In genomic region chr4:136154462-136154861, GRCm38 (mm10) we compare ENCODE assay signal across 24 mouse cellular contexts. TPM values are rescaled to one million over a fixed set of nuclear protein-coding genes. Genes with fewer than 3 reads are reported as not detected.
A peak's percentile ranks its signal among the peaks of the same experiment; 100 is the strongest.
DNase-seq lines count a peak whose midpoint lies in the region; ATAC-seq and TF ChIP-seq lines count a peak whose summit lies in the region.
"Had no signal": no experiment of that assay in that cellular context is flagged by ENCODE, and none has a peak within 500 bp of the region (broad histone marks: within the 10 kb centered on the region; RNA-seq: fewer than 3 reads in every experiment).

No protein-coding gene starts in this region.

- H3K9ac ChIP-seq in embryonic facial prominence, embryonic 13.5 days = 0 out of 2 replicates have a peak overlapping the region, but pooled peaks have one; percentile 0
- H3K9ac ChIP-seq in limb, embryonic 14.5 days (ENCODE audit: low read depth, low read length, severe bottlenecking) = no peak overlapping the region
- H3K9ac ChIP-seq: liver, embryonic 12.5 days had no signal

- H3K4me2 ChIP-seq in embryonic facial prominence, embryonic 13.5 days = no peak overlapping the region
- no peak overlapping the region for H3K4me2 ChIP-seq in limb, embryonic 14.5 days (replicated peaks; ENCODE audit: low read depth, low read length, severe bottlenecking)
- H3K4me2 ChIP-seq: liver, embryonic 12.5 days had no signal

- no peaks in the 10 kb centered on the region for H3K36me3 ChIP-seq in embryonic facial prominence, embryonic 13.5 days
- H3K36me3 ChIP-seq in limb, embryonic 14.5 days (ENCODE audit: control insufficient read depth, insufficient read depth, low read length) = no peaks in the 10 kb centered on the region
- H3K36me3 ChIP-seq: G1E; liver, embryonic 12.5 days had no signal

- DNase-seq in heart, adult 11 months = peak; percentile 83
- no peak for DNase-seq in heart, postnatal 4 days
- DNase-seq in brain, embryonic 14.5 days (ENCODE audit: low read depth) = peak; percentile 40
- no peak for DNase-seq in limb, embryonic 14.5 days (ENCODE audit: low spot score)
- no peak for DNase-seq in c-Kit-positive CD71-positive TER-119-positive erythroid progenitor cells, embryonic 14.5 days (ENCODE audit: low spot score)
- DNase-seq: adrenal gland, postnatal 36 days; B cell, adult 2 months; cerebellum, adult 18-20 months; gastrocnemius, postnatal 14 days; heart, adult 2 months; kidney, adult 9 months; kidney, postnatal 25 days; lung, adult 18-20 months; lung, postnatal 10 days; midbrain, embryonic 14.5 days; right cerebral cortex, postnatal 14 days had no signal

- no peak for TF ChIP-seq POLR2A in brain, embryonic 14.5 days (IDR thresholded peaks at IDR 0.05; ENCODE audit: borderline replicate concordance, extremely low read depth, insufficient read depth, insufficient read length, poor library complexity, severe bottlenecking)
- no peak for TF ChIP-seq POLR2A in limb, embryonic 14.5 days (IDR thresholded peaks at IDR 0.05; ENCODE audit: borderline replicate concordance, extremely low read depth, insufficient read depth, insufficient read length)

- H3K27ac ChIP-seq in embryonic facial prominence, embryonic 13.5 days = peak overlapping the region; percentile 73
- 0 out of 2 replicates have a peak overlapping the region, but pooled peaks have one; percentile 9 for H3K27ac ChIP-seq in limb, embryonic 14.5 days (replicated peaks; ENCODE audit: low read depth, low read length)
- H3K27ac ChIP-seq: heart, adult 2 months; hindbrain, postnatal 0 days; liver, embryonic 12.5 days had no signal

- H3K9me3 ChIP-seq in embryonic facial prominence, embryonic 13.5 days = 0 out of 2 replicates have a peak, but pooled peaks cover 4% of the 10 kb centered on the region
- H3K9me3 ChIP-seq in limb, embryonic 14.5 days (ENCODE audit: control insufficient read depth, low read length) = no peaks in the 10 kb centered on the region
- H3K9me3 ChIP-seq: liver, embryonic 12.5 days had no signal

- WGBS in embryonic facial prominence, embryonic 13.5 days = 37% methylated on average over 9 of the region's 9 CpGs
- WGBS in limb, embryonic 14.5 days = 45% methylated on average over 9 of the region's 9 CpGs

- TF ChIP-seq CTCF in brain, embryonic 14.5 days (IDR thresholded peaks at IDR 0.05; ENCODE audit: borderline replicate concordance, extremely low read depth, insufficient read depth, insufficient read length) = no peak

- H3K27me3 ChIP-seq in embryonic facial prominence, embryonic 13.5 days = no peaks in the 10 kb centered on the region
- H3K27me3 ChIP-seq in limb, embryonic 14.5 days (ENCODE audit: control insufficient read depth, insufficient read depth, low read length) = no peaks in the 10 kb centered on the region
- H3K27me3 ChIP-seq: Patski had no signal

- no peak overlapping the region for H3K4me3 ChIP-seq in embryonic facial prominence, embryonic 13.5 days
- H3K4me3 ChIP-seq in limb, embryonic 14.5 days (replicated peaks; ENCODE audit: low read length) = no peak overlapping the region
- H3K4me3 ChIP-seq: heart, adult 2 months; liver, embryonic 12.5 days had no signal

- no peak for ATAC-seq in embryonic facial prominence, embryonic 13.5 days (ENCODE audit: insufficient number of reproducible peaks, insufficient read depth, low FRiP score, low TSS enrichment, low read depth)
- no peak for ATAC-seq in limb, embryonic 14.5 days (ENCODE audit: low FRiP score, low read depth)
- no peak for ATAC-seq in megakaryocyte, adult 5-6 weeks (ENCODE audit: poor library complexity, severe bottlenecking)
- ATAC-seq: hindbrain, postnatal 0 days; intestine, embryonic 16.5 days; liver, embryonic 12.5 days; Patski had no signal

- peaks cover 31% of the 10 kb centered on the region for H3K4me1 ChIP-seq in embryonic facial prominence, embryonic 13.5 days
- H3K4me1 ChIP-seq in limb, embryonic 14.5 days (ENCODE audit: control insufficient read depth, insufficient read depth, low read length) = peaks cover 26% of the 10 kb centered on the region
- H3K4me1 ChIP-seq: liver, embryonic 12.5 days had no signal

RNA-seq across cellular contexts. Expression of gene Id3, which starts 11.2 kb away (rescaled TPM):
- total RNA-seq in heart, postnatal 4 days (2021) = 10 to 100 TPM; 96.2 to 97.8 TPM
- polyA plus RNA-seq in brain, embryonic 14.5 days (2012; rRNA removed) = 105 and 107 TPM in 2 replicates
- polyA plus RNA-seq in embryonic facial prominence, embryonic 13.5 days (2015; fragmentation: Nextera tagmentation; extraction: Ambion mirVana) = 540 and 613 TPM in 2 replicates
- 417 and 561 TPM in 2 replicates for polyA plus RNA-seq in limb, embryonic 14.5 days (2012; rRNA removed)
- polyA plus RNA-seq in limb, embryonic 14.5 days (2014; fragmentation: Nextera tagmentation; extraction: Ambion mirVana) = 500 and 565 TPM in 2 replicates
- total RNA-seq in megakaryocyte, adult 5-6 weeks (2015) = 1.9 and 2.0 TPM in 2 replicates
- total RNA-seq in megakaryocyte, adult 5-6 weeks (2017) = 0.77 and 1.8 TPM in 2 replicates
- polyA plus RNA-seq: G1E had no signal

RNA-seq across cellular contexts. Expression of gene E2f2, which starts 17.7 kb away (rescaled TPM):
- 1 to 10 TPM; 5.8 to 9.7 TPM for total RNA-seq in heart, postnatal 4 days (2021)
- 3.5 and 5.1 TPM in 2 replicates for polyA plus RNA-seq in brain, embryonic 14.5 days (2012; rRNA removed)
- polyA plus RNA-seq in embryonic facial prominence, embryonic 13.5 days (2015; fragmentation: Nextera tagmentation; extraction: Ambion mirVana) = 6.4 and 7.1 TPM in 2 replicates
- 8.9 and 9.4 TPM in 2 replicates for polyA plus RNA-seq in limb, embryonic 14.5 days (2012; rRNA removed)
- polyA plus RNA-seq in limb, embryonic 14.5 days (2014; fragmentation: Nextera tagmentation; extraction: Ambion mirVana) = 5.9 and 6.8 TPM in 2 replicates
- 78.1 and 107 TPM in 2 replicates for total RNA-seq in megakaryocyte, adult 5-6 weeks (2015)
- 59.4 and 63.6 TPM in 2 replicates for total RNA-seq in megakaryocyte, adult 5-6 weeks (2017)

RNA-seq across cellular contexts. Expression of gene Asap3, which starts 51.7 kb away (rescaled TPM):
- 1 to 10 TPM; 3.3 to 3.7 TPM for total RNA-seq in heart, postnatal 4 days (2021)
- 4.2 and 6.2 TPM in 2 replicates for polyA plus RNA-seq in brain, embryonic 14.5 days (2012; rRNA removed)
- 10.9 and 11.6 TPM in 2 replicates for polyA plus RNA-seq in embryonic facial prominence, embryonic 13.5 days (2015; fragmentation: Nextera tagmentation; extraction: Ambion mirVana)
- 22.9 and 26.6 TPM in 2 replicates for polyA plus RNA-seq in limb, embryonic 14.5 days (2012; rRNA removed)
- 12.0 and 14.6 TPM in 2 replicates for polyA plus RNA-seq in limb, embryonic 14.5 days (2014; fragmentation: Nextera tagmentation; extraction: Ambion mirVana)
- total RNA-seq in megakaryocyte, adult 5-6 weeks (2015) = not detected in 2 replicates
- 0.04 TPM in 1 of 2 replicates, not detected in the other for total RNA-seq in megakaryocyte, adult 5-6 weeks (2017)
- total RNA-seq: megakaryocyte progenitor cell, adult 5-6 weeks had no signal

Comparison
In these comparisons a context has a peak if more than half of its experiments do, and no peak if none do; other contexts are left out.
1. DNase-seq: peak in heart, adult 11 months (single experiment) and brain, embryonic 14.5 days (single experiment); none in heart, postnatal 4 days (single experiment), limb, embryonic 14.5 days (single experiment) and c-Kit-positive CD71-positive TER-119-positive erythroid progenitor cells, embryonic 14.5 days (single experiment).